Mouse (Mus musculus): ENCODE measurements around the gene Vps37b. TPM values are rescaled to one million over a fixed set of nuclear protein-coding genes. Genes with fewer than 3 reads are reported as not detected.
A peak's percentile ranks its signal among the peaks of the same experiment; 100 is the strongest.
"Not testable (repeated sequence)": the region's sequence is repeated elsewhere in the genome, so short reads cannot be mapped to it uniquely, and the experiment has no call there.

Gene Vps37b
- polyA plus RNA-seq, 1 experiment, result 41.7 TPM

DNA sequence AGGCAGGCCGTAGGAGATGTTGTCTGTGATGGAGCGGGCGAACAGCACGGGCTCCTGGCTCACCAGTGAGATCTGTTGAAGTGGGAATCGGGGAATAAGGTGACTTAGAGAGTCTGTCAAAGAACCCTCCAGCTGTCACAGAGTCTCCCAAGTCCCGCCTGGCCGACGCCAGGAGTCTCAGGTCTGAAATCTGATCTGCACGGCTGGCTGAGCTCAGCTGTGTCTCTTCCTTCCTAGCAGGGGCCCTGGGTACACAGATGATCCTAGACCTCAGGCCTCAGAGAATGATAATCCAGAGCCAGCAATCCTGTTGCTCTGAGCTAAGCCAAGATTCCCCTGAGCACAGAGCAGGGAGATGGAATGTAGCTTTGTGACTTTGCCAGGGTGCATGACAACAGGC lies 41.6 kb upstream of the Vps37b start:
- no peak for TF ChIP-seq CTCF (IDR thresholded peaks at IDR 0.05; ENCODE audit: borderline replicate concordance, insufficient read depth, low read depth, low read length)
- DNase-seq, result no peak
- H3K27me3 ChIP-seq (ENCODE audit: control insufficient read depth, insufficient read depth, low read length), result no peaks in the 10 kb centered on the region
- peaks cover 13% of the 10 kb centered on the region for H3K4me1 ChIP-seq (ENCODE audit: control insufficient read depth, insufficient read depth, low read length)
- H3K4me3 ChIP-seq (replicated peaks; ENCODE audit: insufficient read depth, low read depth, low read length), result no peak overlapping the region
- 59% methylated on average over 9 of the region's 9 CpGs for WGBS
- no peak overlapping the region for H3K27ac ChIP-seq (ENCODE audit: insufficient read depth, low read length)

DNA sequence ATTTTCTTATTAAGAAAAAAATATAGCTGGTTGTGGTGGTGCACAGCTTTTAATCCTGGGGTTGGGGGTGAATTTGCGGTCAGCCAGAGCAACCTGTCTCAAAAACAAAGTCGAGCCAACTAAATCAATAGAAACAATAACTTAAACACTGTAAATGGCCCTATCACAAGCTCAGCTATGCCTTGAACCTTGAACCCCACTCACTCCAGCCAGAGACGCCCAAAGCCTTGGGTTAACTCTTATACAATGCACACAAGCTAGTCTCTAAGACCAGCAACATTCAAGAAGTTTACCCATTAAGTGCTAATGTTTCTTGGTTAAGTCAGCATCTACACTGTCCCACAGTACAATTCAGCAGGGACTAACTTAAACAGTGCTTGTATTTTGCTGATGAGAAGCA lies 37.6 kb upstream of the Vps37b start:
- Histone ChIP-seq H3K27ac (ENCODE audit: insufficient read depth, low read length) (no peak overlapping the region), H3K27me3 (ENCODE audit: control insufficient read depth, insufficient read depth, low read length) (no peaks in the 10 kb centered on the region), H3K4me3 (replicated peaks; ENCODE audit: insufficient read depth, low read depth, low read length) (no peak overlapping the region), H3K4me1 (ENCODE audit: control insufficient read depth, insufficient read depth, low read length) (peaks cover 6% of the 10 kb centered on the region)
- WGBS, result 92% methylated on average over 3 of the region's 3 CpGs
- TF ChIP-seq CTCF (IDR thresholded peaks at IDR 0.05; ENCODE audit: borderline replicate concordance, insufficient read depth, low read depth, low read length) (no peak), POLR2A (IDR thresholded peaks at IDR 0.05; ENCODE audit: borderline replicate concordance, insufficient read depth, low read length) (no peak)
- no peak for DNase-seq

DNA sequence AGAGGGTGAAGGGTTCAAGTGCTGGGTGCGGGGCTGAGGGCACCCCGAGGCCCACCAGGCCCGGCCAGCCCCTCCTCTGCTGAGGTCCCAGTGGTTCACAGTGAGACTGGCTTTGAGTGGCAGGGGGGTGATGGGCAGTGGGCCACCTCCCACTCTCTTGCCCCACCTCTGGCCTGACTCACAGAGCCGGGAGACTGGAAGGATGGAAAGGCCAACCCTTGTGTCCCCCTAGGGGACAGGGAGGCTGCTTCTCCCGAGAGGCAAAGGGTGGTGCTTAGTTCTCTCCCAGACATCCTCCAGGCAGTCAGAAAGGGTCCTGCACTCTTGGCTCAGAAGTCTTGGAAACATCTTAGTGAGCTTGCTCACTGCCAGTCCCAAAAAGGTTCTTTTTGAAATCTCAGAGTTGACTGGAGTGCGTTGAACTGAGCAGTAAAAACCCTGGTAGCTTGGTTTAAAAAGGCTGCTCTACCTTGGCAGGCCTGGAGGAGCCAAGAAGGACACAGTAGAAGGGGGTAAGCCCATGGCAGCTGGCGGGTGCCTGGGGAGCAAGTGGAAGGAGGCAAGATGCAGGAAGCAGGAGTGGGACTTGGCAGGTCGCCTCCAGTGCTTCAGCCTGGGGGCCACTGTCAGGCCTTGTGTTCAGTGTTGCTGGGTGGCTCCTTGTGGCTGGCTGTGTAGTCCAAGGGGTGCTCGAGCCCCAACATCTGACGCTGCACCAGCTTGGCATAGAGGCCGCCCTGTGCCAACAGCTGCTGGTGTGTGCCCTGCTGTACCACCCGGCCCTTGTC lies 30.2 kb upstream of the Vps37b start:
- TF ChIP-seq POLR2A (IDR thresholded peaks at IDR 0.05; ENCODE audit: borderline replicate concordance, insufficient read depth, low read length) (no peak), CTCF (IDR thresholded peaks at IDR 0.05; ENCODE audit: borderline replicate concordance, insufficient read depth, low read depth, low read length) (no peak)
- peak in 1 of 2 experiments; percentile 23 for DNase-seq
- no peak overlapping the region for H3K27ac ChIP-seq (ENCODE audit: insufficient read depth, low read length)
- 42% methylated on average over 12 of the region's 12 CpGs for WGBS
- H3K4me3 ChIP-seq (replicated peaks; ENCODE audit: insufficient read depth, low read depth, low read length), result no peak overlapping the region
- H3K4me1 ChIP-seq (ENCODE audit: control insufficient read depth, insufficient read depth, low read length), result no peaks in the 10 kb centered on the region
- no peaks in the 10 kb centered on the region for H3K27me3 ChIP-seq (ENCODE audit: control insufficient read depth, insufficient read depth, low read length)

- no peak for DNase-seq
- no peak for TF ChIP-seq POLR2A (IDR thresholded peaks at IDR 0.05; ENCODE audit: borderline replicate concordance, insufficient read depth, low read length)
- no peak for TF ChIP-seq CTCF (IDR thresholded peaks at IDR 0.05; ENCODE audit: borderline replicate concordance, insufficient read depth, low read depth, low read length)
- no peaks in the 10 kb centered on the region for H3K4me1 ChIP-seq (ENCODE audit: control insufficient read depth, insufficient read depth, low read length)
- no peak overlapping the region for H3K27ac ChIP-seq (ENCODE audit: insufficient read depth, low read length)
- WGBS, result 52% methylated on average over 5 of the region's 5 CpGs
- H3K27me3 ChIP-seq (ENCODE audit: control insufficient read depth, insufficient read depth, low read length), result no peaks in the 10 kb centered on the region
- H3K4me3 ChIP-seq (replicated peaks; ENCODE audit: insufficient read depth, low read depth, low read length), result no peak overlapping the region
Measured at GRCm38 (mm10) chr5:124059677-124060076, 27.6 kb upstream of the Vps37b start.

DNA sequence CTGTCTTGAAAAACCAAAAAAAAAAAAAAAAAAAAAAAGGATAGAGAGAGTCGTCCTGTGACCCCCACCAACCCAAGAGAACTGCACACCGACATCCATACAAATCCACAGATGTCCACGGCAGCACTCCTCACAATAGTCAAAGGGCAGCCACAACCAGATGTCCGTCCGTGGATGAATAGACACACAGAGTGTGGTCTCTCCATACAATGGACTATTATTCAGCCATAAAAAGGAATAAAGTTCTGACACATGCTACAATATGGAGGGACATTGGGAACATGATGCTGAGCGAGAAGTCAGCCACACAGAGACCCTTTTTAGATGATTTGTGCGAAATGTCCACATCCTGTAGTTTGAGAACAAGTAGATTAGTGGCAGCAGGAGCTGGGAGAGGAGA lies 26.7 kb upstream of the Vps37b start:
- no peak overlapping the region for H3K4me3 ChIP-seq (replicated peaks; ENCODE audit: insufficient read depth, low read depth, low read length)
- no peak for TF ChIP-seq CTCF (IDR thresholded peaks at IDR 0.05; ENCODE audit: borderline replicate concordance, insufficient read depth, low read depth, low read length)
- TF ChIP-seq POLR2A (IDR thresholded peaks at IDR 0.05; ENCODE audit: borderline replicate concordance, insufficient read depth, low read length), result no peak
- no peak overlapping the region for H3K27ac ChIP-seq (ENCODE audit: insufficient read depth, low read length)
- 79% methylated on average over 7 of the region's 7 CpGs for WGBS
- no peaks in the 10 kb centered on the region for H3K27me3 ChIP-seq (ENCODE audit: control insufficient read depth, insufficient read depth, low read length)
- H3K4me1 ChIP-seq (ENCODE audit: control insufficient read depth, insufficient read depth, low read length), result no peaks in the 10 kb centered on the region
- DNase-seq, result no peak

- Histone ChIP-seq H3K4me3 (replicated peaks; ENCODE audit: insufficient read depth, low read depth, low read length) (no peak overlapping the region), H3K27ac (ENCODE audit: insufficient read depth, low read length) (no peak overlapping the region), H3K27me3 (ENCODE audit: control insufficient read depth, insufficient read depth, low read length) (no peaks in the 10 kb centered on the region), H3K4me1 (ENCODE audit: control insufficient read depth, insufficient read depth, low read length) (no peaks in the 10 kb centered on the region)
- no peak for DNase-seq
- 55% methylated on average over 4 of the region's 4 CpGs for WGBS
- TF ChIP-seq CTCF (IDR thresholded peaks at IDR 0.05; ENCODE audit: borderline replicate concordance, insufficient read depth, low read depth, low read length) (no peak), POLR2A (IDR thresholded peaks at IDR 0.05; ENCODE audit: borderline replicate concordance, insufficient read depth, low read length) (no peak)
Measured at GRCm38 (mm10) chr5:124056956-124057355, 24.9 kb upstream of the Vps37b start.

DNA sequence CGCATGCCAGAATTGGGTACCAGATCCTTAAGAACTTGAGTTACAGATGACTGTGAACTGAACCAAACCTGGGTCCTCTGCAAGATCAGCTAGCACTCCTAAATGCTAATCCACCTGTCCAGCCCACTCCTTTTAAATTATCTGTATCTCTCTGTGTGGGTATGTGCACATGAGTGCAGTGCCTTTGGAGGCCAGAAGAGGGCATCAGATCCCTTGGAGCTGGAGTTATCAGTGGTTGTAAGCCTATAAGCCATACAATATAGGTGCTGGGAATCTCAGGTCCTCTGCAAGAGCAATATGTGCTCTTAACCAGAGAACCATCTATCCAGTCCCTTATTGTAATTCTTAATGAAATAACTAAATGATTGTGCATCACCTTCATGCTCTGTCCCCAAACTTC lies 24.1 kb upstream of the Vps37b start:
- no peaks in the 10 kb centered on the region for H3K4me1 ChIP-seq (ENCODE audit: control insufficient read depth, insufficient read depth, low read length)
- TF ChIP-seq CTCF (IDR thresholded peaks at IDR 0.05; ENCODE audit: borderline replicate concordance, insufficient read depth, low read depth, low read length) (no peak), POLR2A (IDR thresholded peaks at IDR 0.05; ENCODE audit: borderline replicate concordance, insufficient read depth, low read length) (no peak)
- H3K4me3 ChIP-seq (replicated peaks; ENCODE audit: insufficient read depth, low read depth, low read length), result no peak overlapping the region
- DNase-seq, result no peak
- no peak overlapping the region for H3K27ac ChIP-seq (ENCODE audit: insufficient read depth, low read length)
- 97% methylated on average over 1 of the region's 1 CpGs for WGBS
- H3K27me3 ChIP-seq (ENCODE audit: control insufficient read depth, insufficient read depth, low read length), result no peaks in the 10 kb centered on the region

DNA sequence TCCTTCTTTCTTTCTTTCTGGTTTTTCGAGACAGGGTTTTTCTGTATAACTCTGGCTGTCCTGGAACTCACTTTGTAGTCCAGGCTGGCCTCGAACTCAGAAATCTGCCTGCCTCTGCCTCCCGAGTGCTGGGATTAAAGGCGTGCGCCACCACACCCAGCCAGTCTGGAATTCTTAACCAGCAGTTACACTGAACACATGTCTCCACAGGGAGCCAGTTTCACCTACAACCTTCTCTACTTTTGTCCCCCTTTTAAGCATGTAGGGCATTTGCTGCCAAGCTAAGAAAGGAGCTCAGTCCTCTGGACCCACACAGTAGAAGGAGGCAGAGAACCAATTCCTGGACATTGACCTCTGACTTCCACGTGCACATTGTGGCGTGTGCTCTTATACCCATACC lies 20.6 kb upstream of the Vps37b start:
- not testable (repeated sequence) for H3K27ac ChIP-seq (ENCODE audit: insufficient read depth, low read length); H3K4me1 ChIP-seq (ENCODE audit: control insufficient read depth, insufficient read depth, low read length); H3K27me3 ChIP-seq (ENCODE audit: control insufficient read depth, insufficient read depth, low read length); H3K4me3 ChIP-seq (replicated peaks; ENCODE audit: insufficient read depth, low read depth, low read length); DNase-seq
- WGBS, result 93% methylated on average over 7 of the region's 7 CpGs
